Mouse (Mus musculus): ENCODE results near the gene Prss8. TPM values are rescaled to one million over a fixed set of nuclear protein-coding genes. Genes with fewer than 3 reads are reported as not detected.

Gene Prss8
- 11.5 and 14.2 TPM in 2 replicates for polyA plus RNA-seq (2015; fragmentation: Nextera tagmentation; extraction: Ambion mirVana)

DNA sequence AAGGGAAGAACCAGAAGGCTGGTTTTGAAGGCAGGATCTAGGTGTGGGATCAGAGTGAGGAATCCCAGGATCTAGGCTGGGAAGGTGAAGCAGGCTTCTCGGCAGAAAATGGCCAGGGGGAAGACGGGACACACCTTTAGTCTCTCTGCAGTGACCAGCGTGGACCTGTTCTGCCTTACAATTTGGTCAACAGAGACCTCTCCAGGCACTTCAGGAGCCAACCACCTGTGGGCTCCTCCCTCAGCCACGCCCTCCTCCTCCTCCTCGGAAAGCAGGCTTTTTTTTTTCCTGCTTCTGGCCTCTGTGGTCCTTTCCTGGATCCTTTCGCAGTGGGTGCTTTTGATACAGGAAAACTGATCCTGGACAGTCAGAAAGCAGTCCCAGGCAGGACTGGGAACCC lies at the start of gene Prss8:
Prss8 (minus strand) TSS at position 182 of the 400 bp plus-strand sequence.
- peak within 1 kb of the TSS; percentile 27 for H3K4me3 ChIP-seq
- H3K9ac ChIP-seq = peak within 1 kb of the TSS; percentile 37
- H3K4me1 ChIP-seq = peaks cover 33% of the 10 kb centered on the region
- H3K36me3 ChIP-seq = peaks cover 24% of the 10 kb centered on the region
- H3K27ac ChIP-seq = no peak within 1 kb of the TSS
- peaks cover 28% of the 10 kb centered on the region for H3K27me3 ChIP-seq
- peak within 1 kb of the TSS; percentile 29 for H3K4me2 ChIP-seq
- 10% methylated on average over 6 of the region's 6 CpGs for WGBS
- no peak for ATAC-seq (ENCODE audit: insufficient number of reproducible peaks, low FRiP score, low TSS enrichment, low read depth)
- no peaks in the 10 kb centered on the region for H3K9me3 ChIP-seq

DNA sequence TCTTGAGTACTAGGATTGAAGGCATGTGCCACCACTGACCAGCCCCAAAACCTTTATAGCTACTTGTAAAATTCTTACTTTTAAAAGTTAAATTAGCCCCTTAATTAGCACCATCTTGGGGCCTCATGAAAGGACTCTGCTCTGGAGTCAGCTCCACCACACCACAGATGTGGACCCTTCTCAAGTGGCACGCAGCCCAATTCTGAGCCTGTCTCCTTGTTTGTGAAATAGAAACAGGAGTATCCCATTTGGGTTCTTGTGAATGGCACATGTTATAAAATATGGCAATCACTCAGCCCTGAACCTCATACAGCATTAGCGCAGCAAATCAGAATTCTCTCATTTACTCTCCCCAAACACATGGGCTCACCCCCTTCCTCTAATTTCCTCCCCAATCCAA lies 49.0 kb upstream of the Prss8 start:
- Histone ChIP-seq H3K9me3 (no peaks in the 10 kb centered on the region), H3K27ac (no peak overlapping the region), H3K36me3 (peaks cover 91% of the 10 kb centered on the region), H3K4me2 (no peak overlapping the region), H3K9ac (no peak overlapping the region), H3K4me3 (no peak overlapping the region), H3K27me3 (no peaks in the 10 kb centered on the region), H3K4me1 (no peaks in the 10 kb centered on the region)
- ATAC-seq (ENCODE audit: insufficient number of reproducible peaks, low FRiP score, low TSS enrichment, low read depth) = no peak
- WGBS = 76% methylated on average over 2 of the region's 2 CpGs

DNA sequence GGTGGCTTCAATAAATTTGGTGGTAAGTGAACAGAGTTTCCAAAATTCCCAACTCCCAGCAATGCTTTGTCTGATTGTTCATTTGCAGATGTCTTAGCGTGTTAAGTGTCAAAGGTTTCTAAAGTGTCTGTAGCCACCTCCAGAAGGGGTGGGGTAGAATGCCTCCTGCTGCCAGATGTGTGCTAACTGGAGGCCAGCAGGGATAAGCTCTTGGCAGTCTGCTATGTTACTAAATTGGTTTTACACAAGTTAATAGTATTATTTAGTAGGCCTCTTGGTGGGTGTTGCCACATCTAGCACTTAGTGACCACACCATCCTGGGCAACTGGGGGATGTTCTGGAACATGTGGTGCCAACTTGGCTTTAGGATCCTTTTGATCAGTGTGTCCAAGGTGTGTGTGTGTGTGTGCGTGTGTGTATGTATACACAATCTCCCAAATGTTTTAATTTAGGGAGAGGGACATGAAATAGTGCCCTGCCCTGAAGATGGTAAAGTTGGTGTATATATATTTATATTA lies 44.6 kb upstream of the Prss8 start:
- Histone ChIP-seq H3K4me1 (peaks cover 2% of the 10 kb centered on the region), H3K4me3 (no peak overlapping the region), H3K36me3 (peaks cover 86% of the 10 kb centered on the region), H3K27ac (no peak overlapping the region), H3K4me2 (no peak overlapping the region), H3K27me3 (no peaks in the 10 kb centered on the region), H3K9ac (no peak overlapping the region), H3K9me3 (no peaks in the 10 kb centered on the region)
- 79% methylated on average over 2 of the region's 2 CpGs for WGBS
- no peak for ATAC-seq (ENCODE audit: insufficient number of reproducible peaks, low FRiP score, low TSS enrichment, low read depth)

DNA sequence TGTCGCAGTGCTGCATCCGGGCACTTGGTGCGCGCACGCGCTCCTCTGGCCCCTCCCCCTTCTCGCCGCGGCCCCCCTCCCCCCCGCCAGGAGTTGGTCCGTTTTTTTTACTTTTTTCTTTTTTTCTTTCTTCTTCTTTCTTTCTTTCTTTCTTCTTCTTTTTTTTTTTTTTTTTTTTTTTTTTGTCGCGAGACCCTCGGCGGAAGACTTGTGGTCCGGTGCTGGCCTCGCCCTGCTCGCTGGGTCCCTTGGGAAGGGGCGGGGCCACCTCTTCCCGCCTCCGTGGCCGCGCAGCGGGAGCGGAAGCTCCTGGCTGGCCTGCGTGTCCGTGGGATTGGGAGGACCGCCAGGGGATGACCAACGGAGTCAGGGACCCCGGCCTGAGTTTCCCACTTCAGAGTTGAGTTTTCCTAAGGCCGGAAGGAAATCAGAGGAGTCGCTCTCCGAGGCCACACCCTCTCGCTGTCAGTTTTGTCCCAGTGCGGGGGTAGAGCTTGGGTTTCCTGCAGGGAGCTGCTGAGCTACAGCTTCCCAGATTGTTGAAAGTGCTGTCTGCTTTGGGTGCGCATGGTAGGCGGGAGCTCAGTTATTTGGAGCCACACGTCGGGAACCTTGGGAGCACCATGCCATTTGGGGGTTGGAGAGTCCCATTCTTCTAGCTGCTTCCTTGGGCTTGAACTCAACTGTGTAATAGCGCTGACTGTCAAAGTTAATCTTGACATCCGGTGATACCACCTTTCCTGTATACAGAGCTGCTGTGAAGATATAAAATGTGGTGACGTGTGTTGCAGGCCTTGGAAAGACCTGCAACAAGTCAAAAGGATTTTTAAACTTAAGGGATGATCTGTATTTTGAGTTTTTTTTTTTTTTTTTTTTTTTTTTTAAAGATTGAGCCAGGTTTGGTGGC lies 38.3 kb upstream of the Prss8 start:
- H3K4me2 ChIP-seq = peak overlapping the region; percentile 62
- H3K27me3 ChIP-seq = no peaks in the 10 kb centered on the region
- WGBS = under 1% methylated on average over 40 of the region's 42 CpGs
- 0 out of 2 replicates have a peak, but pooled peaks have one; percentile 44 for ATAC-seq (ENCODE audit: insufficient number of reproducible peaks, low FRiP score, low TSS enrichment, low read depth)
- peak overlapping the region; percentile 86 for H3K9ac ChIP-seq
- H3K4me3 ChIP-seq = peak overlapping the region; percentile 72
- peaks cover 30% of the 10 kb centered on the region for H3K36me3 ChIP-seq
- H3K27ac ChIP-seq = peak overlapping the region; percentile 97
- H3K4me1 ChIP-seq = peaks cover 7% of the 10 kb centered on the region
- no peaks in the 10 kb centered on the region for H3K9me3 ChIP-seq

DNA sequence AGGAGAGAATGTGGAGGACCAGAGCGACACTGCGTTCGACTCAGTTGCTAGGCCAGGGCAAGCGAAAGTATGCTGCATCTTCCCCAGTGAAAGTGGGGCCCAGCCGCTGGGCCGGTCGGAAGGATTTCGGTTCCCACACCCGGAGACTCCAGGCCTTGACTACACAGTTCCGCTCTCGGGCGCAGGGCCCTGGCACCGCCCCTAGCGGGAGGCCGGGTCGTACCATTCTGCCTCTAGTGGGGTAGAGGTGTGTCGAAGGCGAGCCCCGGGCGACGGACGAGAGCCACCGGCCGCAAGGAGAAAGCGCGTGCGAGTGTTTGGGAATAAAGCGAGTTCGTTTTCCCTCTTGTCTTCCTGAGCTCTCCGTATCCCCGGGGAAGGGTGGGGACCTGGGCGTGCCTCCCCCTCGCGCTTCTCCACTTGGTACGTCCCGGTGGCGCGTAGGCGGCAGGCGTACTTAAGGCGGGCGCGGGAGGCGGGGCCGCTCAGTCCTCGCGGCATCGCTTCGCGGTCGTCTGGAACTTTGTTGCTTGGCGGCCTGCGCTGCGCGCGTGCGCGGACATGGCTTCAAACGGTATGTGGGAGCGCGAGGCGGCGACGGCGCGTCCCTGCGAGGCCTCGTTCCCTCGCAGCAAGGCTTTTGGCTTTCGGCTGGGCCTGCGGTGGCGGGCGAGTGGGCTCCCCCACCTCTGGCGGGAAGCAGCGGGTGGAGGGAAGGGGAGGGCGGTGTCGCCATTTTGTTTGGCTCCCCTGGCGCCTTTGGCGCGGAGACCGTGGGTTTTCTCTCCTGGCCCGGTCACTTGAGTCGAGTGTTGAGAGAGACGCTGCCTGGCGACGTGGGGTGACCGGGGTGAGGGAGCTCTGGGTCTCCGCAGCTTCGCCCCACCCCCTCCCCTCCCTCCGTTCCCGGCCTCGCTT lies 37.4 kb upstream of the Prss8 start, which contains the start of gene Fus:
Fus (plus strand) TSS at position 454 of the 918 bp plus-strand sequence.
- Histone ChIP-seq H3K27me3 (no peaks in the 10 kb centered on the region), H3K9ac (peak within 1 kb of the TSS; percentile 86), H3K9me3 (no peaks in the 10 kb centered on the region), H3K4me2 (peak within 1 kb of the TSS; percentile 62), H3K4me3 (peak within 1 kb of the TSS; percentile 72), H3K27ac (peak within 1 kb of the TSS; percentile 97), H3K36me3 (peaks cover 22% of the 10 kb centered on the region), H3K4me1 (peaks cover 7% of the 10 kb centered on the region; the same call in 1 of the 2 replicates)
- ATAC-seq (ENCODE audit: insufficient number of reproducible peaks, low FRiP score, low TSS enrichment, low read depth) = peak; percentile 92
- under 1% methylated on average over 88 of the region's 92 CpGs for WGBS

DNA sequence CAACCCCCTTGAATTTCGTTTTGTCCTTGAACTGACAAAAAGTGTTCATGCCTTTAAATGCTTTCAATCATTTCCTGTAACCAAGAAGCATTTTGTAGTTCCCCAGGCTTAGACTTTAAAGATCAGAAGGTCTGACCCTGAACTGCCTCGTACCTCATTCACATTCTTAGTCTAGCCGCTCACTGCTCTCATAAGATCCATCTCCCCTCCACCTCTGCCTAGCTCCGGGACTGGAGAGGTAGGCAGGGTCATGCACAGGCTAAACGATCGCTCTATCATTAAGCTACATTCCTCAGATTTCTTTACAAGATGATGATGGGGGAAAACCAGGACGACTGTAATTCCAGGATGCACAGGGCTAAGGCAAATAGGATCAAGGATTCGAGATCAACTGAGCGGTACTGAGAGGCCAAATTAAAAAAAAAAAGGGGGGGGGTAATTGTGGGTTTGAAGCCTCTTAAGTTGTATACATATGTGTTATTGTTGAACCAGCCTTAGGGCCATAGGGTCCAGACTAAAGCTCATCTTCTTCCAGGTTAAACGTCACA lies 36.5 kb upstream of the Prss8 start:
- H3K9me3 ChIP-seq = no peaks in the 10 kb centered on the region
- no peaks in the 10 kb centered on the region for H3K27me3 ChIP-seq
- peaks cover 7% of the 10 kb centered on the region; the same call in 1 of the 2 replicates for H3K4me1 ChIP-seq
- peak overlapping the region; percentile 72 for H3K4me3 ChIP-seq
- WGBS = 8% methylated on average over 10 of the region's 10 CpGs
- no peak for ATAC-seq (ENCODE audit: insufficient number of reproducible peaks, low FRiP score, low TSS enrichment, low read depth)
- peaks cover 14% of the 10 kb centered on the region for H3K36me3 ChIP-seq
- peak overlapping the region; percentile 60 for H3K4me2 ChIP-seq
- peak overlapping the region; percentile 86 for H3K9ac ChIP-seq
- H3K27ac ChIP-seq = peak overlapping the region; percentile 97

DNA sequence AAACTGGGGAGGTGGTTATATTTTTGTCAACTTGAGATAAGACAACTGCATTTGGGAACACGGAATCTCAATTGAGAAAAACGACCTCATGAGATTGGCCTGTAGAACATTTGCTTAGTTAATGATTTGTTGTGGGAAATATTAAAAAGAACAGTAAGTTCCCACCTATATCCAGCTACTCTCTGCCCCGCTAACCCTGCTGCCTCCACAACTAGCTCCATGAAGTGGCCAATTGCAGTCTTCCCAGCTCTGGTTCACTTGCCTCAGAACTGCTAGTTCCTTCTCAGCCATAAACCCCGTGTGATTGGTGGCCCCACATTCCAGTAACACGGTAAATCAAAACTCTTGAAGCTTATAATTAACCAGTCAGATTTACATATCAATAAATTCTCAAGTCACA lies 29.5 kb upstream of the Prss8 start:
- no peak for ATAC-seq (ENCODE audit: insufficient number of reproducible peaks, low FRiP score, low TSS enrichment, low read depth)
- no peaks in the 10 kb centered on the region for H3K9me3 ChIP-seq
- H3K4me1 ChIP-seq = no peaks in the 10 kb centered on the region
- no peak overlapping the region for H3K9ac ChIP-seq
- H3K4me3 ChIP-seq = no peak overlapping the region
- no peak overlapping the region for H3K27ac ChIP-seq
- H3K4me2 ChIP-seq = no peak overlapping the region
- WGBS = 56% methylated on average over 5 of the region's 5 CpGs
- H3K27me3 ChIP-seq = no peaks in the 10 kb centered on the region
- H3K36me3 ChIP-seq = no peaks in the 10 kb centered on the region

DNA sequence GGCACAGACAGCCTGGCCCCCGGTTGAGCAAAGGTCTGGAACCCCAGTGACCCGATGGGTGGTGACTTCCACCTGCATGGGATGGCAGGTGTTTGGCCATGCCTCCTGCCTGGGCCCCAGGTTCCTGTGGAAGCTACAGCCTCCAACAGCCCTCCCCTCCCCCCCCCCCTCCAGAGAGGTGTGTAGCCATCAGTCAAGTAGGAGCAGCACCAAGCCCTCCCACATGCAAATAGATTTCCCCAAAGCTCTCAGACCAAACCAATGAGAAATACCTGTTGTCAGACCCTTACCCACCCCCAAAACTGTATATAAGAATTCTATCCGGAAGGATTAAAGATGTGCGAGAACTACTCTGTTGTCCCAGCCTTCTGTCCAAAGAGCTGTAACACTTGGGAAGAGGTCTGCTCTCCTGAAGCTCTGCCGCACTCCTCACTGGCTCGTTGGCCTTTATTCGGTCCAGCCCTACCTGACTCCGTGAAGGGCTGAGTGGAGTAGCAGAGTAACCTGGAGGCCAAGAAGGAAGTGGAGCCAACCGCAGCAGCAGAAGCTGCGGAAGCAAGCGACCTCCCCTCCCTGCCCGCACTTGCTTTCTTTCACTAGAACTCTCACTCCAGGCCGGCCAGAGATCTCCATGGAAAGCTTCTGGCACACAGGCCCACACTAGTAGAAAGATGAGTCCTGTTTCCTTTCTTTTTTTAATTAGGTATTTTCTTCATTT lies 23.1 kb upstream of the Prss8 start:
- Histone ChIP-seq H3K4me3 (no peak overlapping the region), H3K4me2 (no peak overlapping the region), H3K9me3 (no peaks in the 10 kb centered on the region), H3K9ac (no peak overlapping the region), H3K27me3 (no peaks in the 10 kb centered on the region), H3K27ac (no peak overlapping the region), H3K36me3 (no peaks in the 10 kb centered on the region), H3K4me1 (no peaks in the 10 kb centered on the region)
- ATAC-seq (ENCODE audit: insufficient number of reproducible peaks, low FRiP score, low TSS enrichment, low read depth) = no peak
- 40% methylated on average over 13 of the region's 13 CpGs for WGBS

DNA sequence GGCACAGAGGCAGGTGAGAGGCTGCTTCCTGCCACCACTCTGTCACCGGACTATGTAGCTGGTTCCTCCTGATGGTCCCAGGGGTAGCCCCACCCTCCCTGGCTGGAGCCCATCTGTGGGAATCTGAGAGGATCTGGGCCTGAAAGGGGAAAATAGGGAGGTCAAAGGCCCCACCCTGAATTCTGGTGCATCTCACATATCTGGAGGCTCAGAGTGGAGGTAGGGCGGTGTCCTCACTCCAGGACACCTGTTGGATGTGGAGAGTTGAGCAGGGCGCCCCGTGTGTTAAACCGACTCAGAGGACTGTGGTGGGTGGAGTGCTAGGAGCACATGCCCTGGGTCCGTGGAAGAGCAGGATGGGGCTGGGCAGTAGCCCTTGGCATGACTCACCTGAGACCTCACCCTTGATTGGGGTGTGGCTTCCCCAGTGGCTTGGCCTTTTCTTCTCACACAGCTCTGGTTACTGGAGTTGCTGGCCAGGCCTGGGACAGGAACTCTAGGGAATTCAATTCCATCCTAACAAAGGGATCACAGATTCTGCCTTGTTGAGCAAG lies 16.6 kb upstream of the Prss8 start, which contains the start of gene Prss36:
Prss36 (minus strand) TSS at position 256 of the 554 bp plus-strand sequence.
- Histone ChIP-seq H3K4me2 (no peak within 1 kb of the TSS), H3K27ac (no peak within 1 kb of the TSS), H3K27me3 (peaks cover 38% of the 10 kb centered on the region), H3K9ac (no peak within 1 kb of the TSS), H3K4me3 (no peak within 1 kb of the TSS), H3K36me3 (no peaks in the 10 kb centered on the region), H3K4me1 (peaks cover 4% of the 10 kb centered on the region), H3K9me3 (no peaks in the 10 kb centered on the region)
- 73% methylated on average over 6 of the region's 6 CpGs for WGBS
- ATAC-seq (ENCODE audit: insufficient number of reproducible peaks, low FRiP score, low TSS enrichment, low read depth) = 0 out of 2 replicates have a peak, but pooled peaks have one; percentile 48

DNA sequence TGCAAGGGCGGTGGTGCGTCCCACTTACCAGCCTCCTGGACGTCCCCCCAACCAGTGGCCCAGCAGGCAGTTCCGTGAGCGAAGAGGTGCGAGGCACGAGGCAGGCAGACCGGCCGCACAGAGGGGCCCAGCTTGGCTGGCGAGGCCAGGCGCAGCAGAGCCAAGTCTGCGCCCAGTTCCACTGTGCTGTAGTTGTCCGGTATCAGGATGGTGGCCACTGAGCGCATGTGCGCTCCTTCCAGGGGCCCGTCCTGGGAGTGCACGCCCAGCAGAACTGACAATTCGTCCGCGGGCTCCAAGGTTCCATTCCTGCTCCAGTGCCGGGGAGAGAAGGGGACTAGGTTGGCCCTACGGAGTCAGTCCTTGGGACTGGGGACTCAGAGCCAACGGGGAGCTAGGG lies 14.7 kb upstream of the Prss8 start:
- WGBS = 8% methylated on average over 23 of the region's 23 CpGs
- peak overlapping the region; percentile 20; the same call in 1 of the 2 replicates for H3K4me2 ChIP-seq
- no peak for ATAC-seq (ENCODE audit: insufficient number of reproducible peaks, low FRiP score, low TSS enrichment, low read depth)
- peak overlapping the region; percentile 20 for H3K4me3 ChIP-seq
- no peaks in the 10 kb centered on the region for H3K36me3 ChIP-seq
- H3K9me3 ChIP-seq = no peaks in the 10 kb centered on the region
- peaks cover 4% of the 10 kb centered on the region for H3K4me1 ChIP-seq
- H3K9ac ChIP-seq = no peak overlapping the region
- peaks cover 38% of the 10 kb centered on the region for H3K27me3 ChIP-seq
- H3K27ac ChIP-seq = no peak overlapping the region
